Mouse (Mus musculus) NIH3T3 (cell line): ENCODE results near the gene Galnt16.
A peak's percentile ranks its signal among the peaks of the same experiment; 100 is the strongest.

Source experiments
- DNase-seq: peaks from one replicate; pipeline ENCODE4 v3.0.0-alpha.2; 2012; ENCODE audit warnings: low read depth

Galnt16 gene

DNA sequence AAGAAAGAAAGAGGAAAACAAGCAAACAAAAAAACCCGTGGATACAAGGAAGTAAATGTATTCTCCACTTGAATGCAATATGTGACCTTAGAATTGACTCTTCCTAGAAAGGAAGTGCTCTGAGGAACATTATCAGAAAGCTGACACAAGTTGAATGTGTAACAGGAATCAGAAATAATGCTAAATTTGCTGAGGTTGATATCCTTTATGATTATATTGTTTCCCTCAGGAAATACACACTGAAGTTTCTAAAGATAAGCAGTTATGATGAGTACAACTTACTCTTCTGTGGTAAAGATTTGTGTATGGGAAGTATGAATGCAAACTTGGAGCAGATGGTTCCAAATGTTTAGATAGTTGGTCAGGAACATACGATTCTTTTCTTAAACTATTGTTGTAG, 150.3 kb downstream of the Galnt16 start:
- DNase-seq, result no peak

DNA sequence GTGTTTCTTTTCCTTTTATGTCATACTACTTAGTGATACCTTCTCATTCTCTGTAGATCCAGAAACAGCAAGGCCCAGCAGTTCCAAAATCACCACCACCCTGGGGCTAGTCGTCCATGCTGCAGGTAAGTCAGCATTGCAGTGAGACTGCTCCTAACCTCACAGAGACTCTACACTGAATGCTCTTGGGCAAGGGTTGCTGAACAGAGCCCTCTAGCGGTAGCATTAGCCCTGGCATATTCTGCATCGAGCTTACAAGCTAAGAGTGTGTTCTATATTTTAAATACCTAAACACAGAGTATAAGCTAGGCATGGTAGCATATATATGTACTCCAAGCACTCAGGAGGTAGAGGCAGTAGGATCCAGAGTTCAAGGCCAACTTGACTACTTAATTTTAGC, 155.1 kb downstream of the Galnt16 start:
- peak; percentile 79 for DNase-seq
